Mouse (Mus musculus) limb, embryonic 11.5 days (tissue): ENCODE measurements at regions not wholly inside any gene's neighbourhood (a gene's known extent, or its start where the extent isn't known, plus 50 kb on each side); places are given as distances from the start of the nearest gene placed in this dataset.

Experiments
- ATAC-seq: fragments of 200-750 bp; cut with Nextera tagmentation; 2 replicates; pipeline ENCODE4 v1.8.0; 2017; ENCODE audit warnings: low read depth; ENCODE audit not compliant: insufficient number of reproducible peaks, low FRiP score, low TSS enrichment
- DNase-seq: peaks from one replicate; pipeline ENCODE4 v3.0.0-alpha.2; 2015; ENCODE audit warnings: low spot score
- H3K27ac ChIP-seq: fragments of 300-500 bp; sonication (generic); replicated peaks from 2 replicates; pipeline ENCODE4 v1.5.1; 2014; ENCODE audit warnings: low read depth, mild to moderate bottlenecking, low read length
- H3K27me3 ChIP-seq: fragments of 300-500 bp; sonication (generic); 2 replicates; pipeline ENCODE4 v1.6.1; 2014; ENCODE audit warnings: mild to moderate bottlenecking, low read length, mixed read lengths; ENCODE audit not compliant: control insufficient read depth, insufficient read depth
- H3K36me3 ChIP-seq: fragments of 300-500 bp; sonication (generic); 2 replicates; pipeline ENCODE4 v1.6.1; 2014; ENCODE audit warnings: mild to moderate bottlenecking, low read length, moderate library complexity, mixed read lengths; ENCODE audit not compliant: control insufficient read depth, insufficient read depth
- H3K4me1 ChIP-seq: fragments of 300-500 bp; sonication (generic); 2 replicates; pipeline ENCODE4 v1.6.1; 2014; ENCODE audit warnings: low read length, mixed read lengths; ENCODE audit not compliant: control insufficient read depth, insufficient read depth
- H3K4me2 ChIP-seq: fragments of 300-500 bp; sonication (generic); 2 replicates; pipeline ENCODE4 v1.6.1; 2014; ENCODE audit warnings: low read depth, mild to moderate bottlenecking, moderate library complexity; ENCODE audit not compliant: severe bottlenecking
- H3K4me3 ChIP-seq: fragments of 300-500 bp; sonication (generic); 2 replicates; pipeline ENCODE4 v1.5.1; 2014; ENCODE audit warnings: low read depth, low read length
- H3K9ac ChIP-seq: fragments of 300-500 bp; sonication (generic); 2 replicates; pipeline ENCODE4 v1.6.1; 2014; ENCODE audit warnings: mild to moderate bottlenecking, low read length
- H3K9me3 ChIP-seq: fragments of 300-500 bp; sonication (generic); 2 replicates; pipeline ENCODE4 v1.6.1; 2016; ENCODE audit warnings: low read length; ENCODE audit not compliant: control insufficient read depth
- WGBS: fragments of 180-500 bp; shearing (Covaris S2); extraction: QIAGEN DNeasy Blood & Tissue Kit; methylation state at CpG from one replicate; pipeline ENCODE4 v1.1.7; 2014; 5-methylcytosine and 5-hydroxymethylcytosine counted together

DNA sequence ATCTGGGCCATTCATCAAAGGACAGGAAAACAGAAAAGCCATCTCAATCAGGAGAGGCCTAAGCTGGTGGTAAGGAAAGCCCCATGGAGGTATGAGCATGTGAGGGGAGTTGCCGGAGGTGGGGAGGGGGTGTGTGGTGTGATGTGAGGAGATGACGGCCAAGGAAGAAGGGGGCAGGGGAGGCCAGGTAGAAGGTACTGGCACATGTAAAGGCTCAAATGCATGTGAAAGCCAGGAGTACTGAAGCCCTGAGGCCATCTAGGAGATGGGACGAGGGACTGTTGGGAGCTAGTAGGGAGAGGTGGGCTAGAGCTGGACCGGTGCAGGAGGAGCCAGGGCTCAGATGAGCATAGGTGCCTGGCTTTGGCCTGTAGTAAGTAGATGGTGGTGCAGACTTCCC lies 98.4 kb downstream of the 1810010D01Rik start:
- Histone ChIP-seq H3K4me1 (peaks cover 17% of the 10 kb centered on the region), H3K27me3 (no peaks in the 10 kb centered on the region), H3K4me2 (no peak overlapping the region), H3K27ac (no peak overlapping the region), H3K4me3 (no peak overlapping the region), H3K9me3 (no peaks in the 10 kb centered on the region), H3K36me3 (no peaks in the 10 kb centered on the region), H3K9ac (no peak overlapping the region)
- WGBS = 66% methylated on average over 4 of the region's 4 CpGs
- no peak for DNase-seq
- ATAC-seq = no peak

- peaks cover 17% of the 10 kb centered on the region for H3K4me1 ChIP-seq
- WGBS = 89% methylated on average over 3 of the region's 3 CpGs
- no peak overlapping the region for H3K27ac ChIP-seq
- ATAC-seq (no peak), DNase-seq (no peak)
- no peak overlapping the region for H3K4me3 ChIP-seq
- no peaks in the 10 kb centered on the region for H3K9me3 ChIP-seq
- no peak overlapping the region for H3K4me2 ChIP-seq
- no peaks in the 10 kb centered on the region for H3K27me3 ChIP-seq
- H3K36me3 ChIP-seq = no peaks in the 10 kb centered on the region
- H3K9ac ChIP-seq = no peak overlapping the region
Observed at GRCm38 (mm10) chr7:145108994-145109393, 98.9 kb downstream of the 1810010D01Rik start.

GRCm38 (mm10) chr7:145107575-145108170 lies 100.2 kb downstream of the 1810010D01Rik start:
- DNase-seq = no peak
- 83% methylated on average over 2 of the region's 2 CpGs for whole genome bisulfite sequencing
- Histone ChIP-seq H3K4me2 (no peak overlapping the region), H3K4me3 (no peak overlapping the region), H3K27ac (no peak overlapping the region), H3K36me3 (no peaks in the 10 kb centered on the region), H3K9me3 (no peaks in the 10 kb centered on the region), H3K9ac (no peak overlapping the region), H3K27me3 (no peaks in the 10 kb centered on the region), H3K4me1 (peaks cover 17% of the 10 kb centered on the region)
- ATAC-seq = no peak

DNA sequence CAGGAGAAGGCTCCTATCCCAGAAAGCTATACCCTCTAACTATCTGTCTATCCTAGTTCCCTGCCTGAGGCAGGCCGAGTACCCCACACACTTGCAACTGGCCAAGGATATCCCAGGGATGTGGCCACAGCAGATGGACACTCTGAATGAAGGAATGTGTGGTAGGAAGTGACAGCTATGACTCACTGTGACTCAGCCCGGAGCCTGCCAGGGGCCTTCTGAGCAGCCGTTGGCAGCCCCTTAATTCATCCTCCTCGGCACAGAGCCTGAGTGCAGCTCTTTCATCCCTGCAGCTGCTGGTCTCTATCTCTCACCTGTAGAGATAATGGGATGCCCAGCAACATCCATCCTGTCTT lies 101.4 kb downstream of the 1810010D01Rik start:
- DNase-seq = no peak
- WGBS = 64% methylated on average over 4 of the region's 4 CpGs
- Histone ChIP-seq H3K36me3 (no peaks in the 10 kb centered on the region), H3K27ac (no peak overlapping the region), H3K4me2 (no peak overlapping the region), H3K27me3 (no peaks in the 10 kb centered on the region), H3K4me3 (no peak overlapping the region), H3K9me3 (no peaks in the 10 kb centered on the region), H3K4me1 (peaks cover 19% of the 10 kb centered on the region), H3K9ac (no peak overlapping the region)
- no peak for ATAC-seq

- WGBS = 87% methylated on average over 7 of the region's 7 CpGs
- DNase-seq = no peak
- no peaks in the 10 kb centered on the region for H3K27me3 ChIP-seq
Observed at GRCm38 (mm10) chr7:145105831-145106493, 102.0 kb downstream of the 1810010D01Rik start.

DNA sequence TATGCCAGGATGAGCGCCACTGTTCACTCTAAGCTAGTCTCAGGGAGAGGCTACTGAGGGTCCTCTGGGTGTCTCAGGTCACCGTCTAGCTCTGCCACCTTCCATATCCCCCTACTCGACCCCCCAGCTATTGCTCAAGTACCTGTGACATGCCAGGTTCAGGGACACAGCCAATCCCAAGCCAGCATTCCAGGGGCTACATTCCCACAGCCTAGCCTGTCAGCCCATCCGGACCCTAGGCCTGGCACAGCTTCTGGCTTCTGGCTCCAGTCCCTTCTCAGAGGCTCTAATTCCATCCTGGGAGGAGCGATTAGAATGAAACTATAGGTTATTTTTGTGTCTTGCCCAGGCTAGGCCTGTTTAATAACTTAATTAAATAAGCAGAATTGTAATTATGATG lies 105.2 kb downstream of the 1810010D01Rik start:
- Histone ChIP-seq H3K27ac (no peak overlapping the region), H3K4me2 (no peak overlapping the region), H3K9me3 (no peaks in the 10 kb centered on the region), H3K27me3 (no peaks in the 10 kb centered on the region), H3K9ac (no peak overlapping the region), H3K36me3 (no peaks in the 10 kb centered on the region), H3K4me3 (no peak overlapping the region), H3K4me1 (0 out of 2 replicates have a peak, but pooled peaks cover 5% of the 10 kb centered on the region)
- ATAC-seq (no peak), DNase-seq (no peak)
- 74% methylated on average over 5 of the region's 5 CpGs for WGBS

More at GRCm38 (mm10) chr7:145105831-145106493, 102.0 kb downstream of the 1810010D01Rik start:
- Histone ChIP-seq H3K4me2 (no peak overlapping the region), H3K9me3 (no peaks in the 10 kb centered on the region), H3K36me3 (no peaks in the 10 kb centered on the region), H3K9ac (no peak overlapping the region), H3K4me1 (peaks cover 14% of the 10 kb centered on the region), H3K27ac (no peak overlapping the region), H3K4me3 (no peak overlapping the region)
- ATAC-seq = no peak

GRCm38 (mm10) chr7:145102216-145102615 lies 105.7 kb downstream of the 1810010D01Rik start:
- H3K27me3 ChIP-seq = no peaks in the 10 kb centered on the region
- DNase-seq (no peak), ATAC-seq (no peak)
- 50% methylated on average over 6 of the region's 6 CpGs for WGBS
- no peaks in the 10 kb centered on the region for H3K9me3 ChIP-seq
- H3K4me1 ChIP-seq = 0 out of 2 replicates have a peak, but pooled peaks cover 5% of the 10 kb centered on the region
- H3K27ac ChIP-seq = no peak overlapping the region
- H3K4me3 ChIP-seq = no peak overlapping the region
- H3K9ac ChIP-seq = no peak overlapping the region
- H3K4me2 ChIP-seq = no peak overlapping the region
- H3K36me3 ChIP-seq = no peaks in the 10 kb centered on the region

GRCm38 (mm10) chr7:145098335-145098734 lies 109.6 kb downstream of the 1810010D01Rik start:
- 89% methylated on average over 6 of the region's 6 CpGs for WGBS
- no peak for DNase-seq
- Histone ChIP-seq H3K9ac (no peak overlapping the region), H3K36me3 (no peaks in the 10 kb centered on the region), H3K27ac (no peak overlapping the region), H3K27me3 (no peaks in the 10 kb centered on the region), H3K9me3 (no peaks in the 10 kb centered on the region), H3K4me1 (0 out of 2 replicates have a peak, but pooled peaks cover 5% of the 10 kb centered on the region), H3K4me2 (no peak overlapping the region), H3K4me3 (no peak overlapping the region)
- no peak for ATAC-seq
